Mouse (Mus musculus) T-helper 1 cell (primary cell): ENCODE measurements around the gene Pla2g5.
"Not testable (repeated sequence)": the region's sequence is repeated elsewhere in the genome, so short reads cannot be mapped to it uniquely, and the experiment has no call there.

Experiments
- in situ Hi-C: fragments of 300-600 bp; cut with MboI, MseI; formaldehyde crosslinking; loops from one replicate; pipeline ENCODE4 v1.15.1; 2025; ENCODE audit warnings: high pct_unique_total_duplicates

The Pla2g5 gene

GRCm38 (mm10) chr4:138858446-138858845, 4.8 kb downstream of the Pla2g5 start:
- in situ Hi-C loops, result loop anchor here (10.0 kb wide), 1 partner anchor 414 kb away; no protein-coding TSS in a partner anchor

GRCm38 (mm10) chr4:138857576-138857975, 5.7 kb downstream of the Pla2g5 start:
- in situ Hi-C loops, result loop anchor here (10.0 kb wide), 1 partner anchor 413 kb away; no protein-coding TSS in a partner anchor

GRCm38 (mm10) chr4:138856491-138856890, 6.8 kb downstream of the Pla2g5 start:
- in situ Hi-C loops, result loop anchor here (10.0 kb wide), 1 partner anchor 412 kb away; no protein-coding TSS in a partner anchor

- in situ Hi-C loops, result loop anchor here (10.0 kb wide), 1 partner anchor 410 kb away; no protein-coding TSS in a partner anchor
Observed at GRCm38 (mm10) chr4:138855092-138855632, 8.1 kb downstream of the Pla2g5 start.

- in situ Hi-C loops, result loop anchor here (10.0 kb wide), 1 partner anchor 408 kb away; no protein-coding TSS in a partner anchor
Observed at GRCm38 (mm10) chr4:138852961-138853360, 10.3 kb downstream of the Pla2g5 start.

- in situ Hi-C loops, result loop anchor here (10.0 kb wide), 1 partner anchor 407 kb away; no protein-coding TSS in a partner anchor
Observed at GRCm38 (mm10) chr4:138851463-138851862, 11.8 kb downstream of the Pla2g5 start.

GRCm38 (mm10) chr4:138841386-138841785, 21.9 kb downstream of the Pla2g5 start:
- in situ Hi-C loops, result no loop called here

GRCm38 (mm10) chr4:138840726-138841125, 22.6 kb downstream of the Pla2g5 start:
- in situ Hi-C loops, result no loop called here

- in situ Hi-C loops, result no loop called here
Observed at GRCm38 (mm10) chr4:138839806-138840205, 23.5 kb downstream of the Pla2g5 start.

- in situ Hi-C loops, result no loop called here
Observed at GRCm38 (mm10) chr4:138827147-138827546, 36.1 kb downstream of the Pla2g5 start.

- in situ Hi-C loops, result no loop called here
Observed at GRCm38 (mm10) chr4:138825751-138826567, 37.3 kb downstream of the Pla2g5 start.

GRCm38 (mm10) chr4:138824660-138825059, 38.6 kb downstream of the Pla2g5 start:
- in situ Hi-C loops, result no loop called here

GRCm38 (mm10) chr4:138824161-138824560, 39.1 kb downstream of the Pla2g5 start:
- in situ Hi-C loops, result not testable (repeated sequence)

- in situ Hi-C loops, result no loop called here
Observed at GRCm38 (mm10) chr4:138821036-138821435, 42.2 kb downstream of the Pla2g5 start.

- in situ Hi-C loops, result no loop called here
Observed at GRCm38 (mm10) chr4:138819101-138819500, 44.2 kb downstream of the Pla2g5 start.

GRCm38 (mm10) chr4:138817736-138818135, 45.5 kb downstream of the Pla2g5 start:
- in situ Hi-C loops, result no loop called here

GRCm38 (mm10) chr4:138816166-138816565, 47.1 kb downstream of the Pla2g5 start:
- in situ Hi-C loops, result no loop called here

GRCm38 (mm10) chr4:138806920-138807541, 56.3 kb downstream of the Pla2g5 start:
- in situ Hi-C loops, result loop anchor here (10.0 kb wide), 1 partner anchor 1158 kb away; the partner anchor contains the start of gene Klhdc7a

- in situ Hi-C loops, result loop anchor here (10.0 kb wide), 1 partner anchor 1159 kb away; the partner anchor contains the start of gene Klhdc7a
Observed at GRCm38 (mm10) chr4:138806160-138806559, 57.1 kb downstream of the Pla2g5 start.

- in situ Hi-C loops, result loop anchor here (10.0 kb wide), 1 partner anchor 1160 kb away; the partner anchor contains the start of gene Klhdc7a
Observed at GRCm38 (mm10) chr4:138805248-138805647, 58.0 kb downstream of the Pla2g5 start.

GRCm38 (mm10) chr4:138802917-138803316, 60.4 kb downstream of the Pla2g5 start:
- in situ Hi-C loops, result loop anchor here (10.0 kb wide), 1 partner anchor 1162 kb away; the partner anchor contains the start of gene Klhdc7a

- in situ Hi-C loops, result loop anchor here (10.0 kb wide), 1 partner anchor 1163 kb away; the partner anchor contains the start of gene Klhdc7a
Observed at GRCm38 (mm10) chr4:138801631-138802030, 61.7 kb downstream of the Pla2g5 start.
